Mouse (Mus musculus): ENCODE data around the gene Fam180a.

- TF ChIP-seq CTCF (conservative IDR thresholded peaks at IDR 0.05; ENCODE audit: low read length) (no peak), NANOG (IDR thresholded peaks at IDR 0.05; ENCODE audit: borderline replicate concordance, low read length) (no peak)
Measured at GRCm38 (mm10) chr6:35353846-35354621, 28.1 kb upstream of the Fam180a start.
